Comparison of ENCODE assay signal across 22 mouse cellular contexts in the genomic region with DNA sequence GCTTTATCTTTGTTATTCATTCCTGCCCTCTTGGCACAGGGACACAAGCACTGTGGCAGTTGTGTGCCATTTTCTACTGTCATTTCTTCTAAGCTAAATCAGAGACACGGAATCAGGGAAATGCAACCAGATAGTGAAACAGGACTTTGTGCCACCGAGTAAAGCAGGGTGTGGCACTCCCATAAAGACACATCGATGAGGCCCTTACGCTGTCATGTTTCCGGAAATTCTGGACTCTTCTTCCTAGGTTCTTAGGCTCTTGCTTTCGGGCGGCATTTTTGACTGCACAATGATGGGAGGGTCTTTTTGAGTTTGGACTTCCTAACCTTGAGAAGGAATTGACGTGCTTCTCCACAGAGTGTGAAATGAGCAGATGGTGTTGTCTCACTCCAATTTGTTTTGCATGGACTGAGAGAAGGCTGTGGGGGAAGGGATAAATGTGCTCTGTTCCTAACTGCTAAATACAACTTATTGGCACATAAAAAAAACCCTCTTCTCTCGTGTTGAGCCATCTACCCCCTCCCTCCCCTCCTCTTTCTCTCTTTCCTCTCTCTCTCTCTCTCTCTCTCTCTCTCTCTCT. TPM values are rescaled to one million over a fixed set of nuclear protein-coding genes. Genes with fewer than 3 reads are reported as not detected.
DNase-seq lines count a peak whose midpoint lies in the region; ATAC-seq lines count a peak whose summit lies in the region.
"Had no signal": no experiment of that assay in that cellular context is flagged by ENCODE, and none has a peak within 500 bp of the region (broad histone marks: within the 10 kb centered on the region; RNA-seq: fewer than 3 reads in every experiment).

No protein-coding gene starts in this region.

- H3K36me3 ChIP-seq in hindbrain, embryonic 16.5 days (ENCODE audit: control insufficient read depth, insufficient read depth, low read length), result no peaks in the 10 kb centered on the region
- no peaks in the 10 kb centered on the region for H3K36me3 ChIP-seq in hindbrain, embryonic 10.5 days
- H3K36me3 ChIP-seq in midbrain, embryonic 11.5 days (ENCODE audit: control insufficient read depth, insufficient read depth, low read length), result no peaks in the 10 kb centered on the region
- H3K36me3 ChIP-seq in midbrain, embryonic 14.5 days (ENCODE audit: control insufficient read depth, insufficient read depth, low read length), result no peaks in the 10 kb centered on the region
- no peaks in the 10 kb centered on the region for H3K36me3 ChIP-seq in intestine, embryonic 15.5 days
- H3K36me3 ChIP-seq in embryonic facial prominence, embryonic 10.5 days (replicated peaks), result no peaks in the 10 kb centered on the region
- H3K36me3 ChIP-seq: embryonic facial prominence, embryonic 15.5 days; heart, embryonic 12.5 days; limb, embryonic 12.5 days; liver, embryonic 12.5 days; neural tube, embryonic 12.5 days had no signal

- WGBS in hindbrain, embryonic 16.5 days, result 69% methylated on average over 9 of the region's 9 CpGs
- 82% methylated on average over 9 of the region's 9 CpGs for WGBS in hindbrain, embryonic 10.5 days
- WGBS in midbrain, embryonic 11.5 days, result 81% methylated on average over 9 of the region's 9 CpGs
- WGBS in midbrain, embryonic 14.5 days, result 76% methylated on average over 9 of the region's 9 CpGs
- 61% methylated on average over 9 of the region's 9 CpGs for WGBS in intestine, embryonic 15.5 days
- WGBS in embryonic facial prominence, embryonic 10.5 days, result 85% methylated on average over 9 of the region's 9 CpGs

- H3K4me1 ChIP-seq in hindbrain, embryonic 16.5 days (ENCODE audit: control insufficient read depth, insufficient read depth, low read depth, low read length), result no peaks in the 10 kb centered on the region
- peaks cover 14% of the 10 kb centered on the region for H3K4me1 ChIP-seq in hindbrain, embryonic 10.5 days (replicated peaks)
- no peaks in the 10 kb centered on the region for H3K4me1 ChIP-seq in midbrain, embryonic 11.5 days (ENCODE audit: control insufficient read depth, insufficient read depth, low read length)
- H3K4me1 ChIP-seq in midbrain, embryonic 14.5 days (ENCODE audit: control insufficient read depth, insufficient read depth, low read length), result no peaks in the 10 kb centered on the region
- H3K4me1 ChIP-seq in intestine, embryonic 15.5 days (replicated peaks), result 0 out of 2 replicates have a peak, but pooled peaks cover 8% of the 10 kb centered on the region
- peaks cover 23% of the 10 kb centered on the region for H3K4me1 ChIP-seq in embryonic facial prominence, embryonic 10.5 days
- H3K4me1 ChIP-seq: limb, embryonic 12.5 days; liver, embryonic 12.5 days; neural tube, embryonic 12.5 days had no signal

- H3K9me3 ChIP-seq in hindbrain, embryonic 16.5 days (ENCODE audit: control insufficient read depth, low read length), result no peaks in the 10 kb centered on the region
- no peaks in the 10 kb centered on the region for H3K9me3 ChIP-seq in hindbrain, embryonic 10.5 days
- H3K9me3 ChIP-seq in midbrain, embryonic 11.5 days (ENCODE audit: control insufficient read depth, low read length), result no peaks in the 10 kb centered on the region
- no peaks in the 10 kb centered on the region for H3K9me3 ChIP-seq in midbrain, embryonic 14.5 days (ENCODE audit: control insufficient read depth, low read length)
- H3K9me3 ChIP-seq in intestine, embryonic 15.5 days, result no peaks in the 10 kb centered on the region
- no peaks in the 10 kb centered on the region for H3K9me3 ChIP-seq in embryonic facial prominence, embryonic 10.5 days
- H3K9me3 ChIP-seq: embryonic facial prominence, embryonic 15.5 days; heart, embryonic 12.5 days; limb, embryonic 12.5 days; liver, embryonic 12.5 days; neural tube, embryonic 12.5 days had no signal

- no peak overlapping the region for H3K4me2 ChIP-seq in hindbrain, embryonic 16.5 days (ENCODE audit: low read length)
- H3K4me2 ChIP-seq in midbrain, embryonic 11.5 days, result no peak overlapping the region
- H3K4me2 ChIP-seq in midbrain, embryonic 14.5 days (ENCODE audit: low read length), result no peak overlapping the region
- H3K4me2 ChIP-seq in intestine, embryonic 15.5 days (replicated peaks), result peak overlapping the region; percentile 14; the same call in 1 of the 2 replicates
- H3K4me2 ChIP-seq: embryonic facial prominence, embryonic 15.5 days; heart, embryonic 12.5 days; hindbrain, embryonic 14.5 days; limb, embryonic 12.5 days; liver, embryonic 12.5 days; lung, embryonic 14.5 days; neural tube, embryonic 12.5 days had no signal

- no peaks in the 10 kb centered on the region for H3K27me3 ChIP-seq in hindbrain, embryonic 16.5 days (replicated peaks; ENCODE audit: control insufficient read depth, insufficient read depth, low read length)
- H3K27me3 ChIP-seq in hindbrain, embryonic 10.5 days (ENCODE audit: insufficient read depth, poor library complexity, severe bottlenecking), result no peaks in the 10 kb centered on the region
- H3K27me3 ChIP-seq in midbrain, embryonic 11.5 days (ENCODE audit: control insufficient read depth, insufficient read depth, low read length), result no peaks in the 10 kb centered on the region
- no peaks in the 10 kb centered on the region for H3K27me3 ChIP-seq in midbrain, embryonic 14.5 days (ENCODE audit: control insufficient read depth, insufficient read depth, low read length)
- no peaks in the 10 kb centered on the region for H3K27me3 ChIP-seq in intestine, embryonic 15.5 days (replicated peaks)
- no peaks in the 10 kb centered on the region for H3K27me3 ChIP-seq in embryonic facial prominence, embryonic 10.5 days (replicated peaks; ENCODE audit: low read depth, poor library complexity, severe bottlenecking)
- H3K27me3 ChIP-seq: embryonic facial prominence, embryonic 15.5 days; heart, embryonic 12.5 days; limb, embryonic 12.5 days; liver, embryonic 12.5 days; neural tube, embryonic 12.5 days had no signal

- DNase-seq in hindbrain, embryonic 10.5 days (ENCODE audit: low spot score), result no peak
- peak; percentile 69 for DNase-seq in midbrain, embryonic 11.5 days (ENCODE audit: low spot score, missing footprints)
- DNase-seq in midbrain, embryonic 14.5 days, result no peak
- DNase-seq in thymus, postnatal 10 days (ENCODE audit: low spot score in 2 of 2), result no peak
- no peak for DNase-seq in embryonic facial prominence, embryonic 10.5 days (ENCODE audit: low spot score)
- DNase-seq: cerebellum, postnatal 25 days; embryo, embryonic 11 days; gastrocnemius, adult 2 months; heart, postnatal 14 days; kidney, adult 18-20 months; kidney, postnatal 25 days; lung, embryonic 14.5 days; lung, postnatal 36 days; thymus, postnatal 25 days had no signal

- peak overlapping the region; percentile 59; the same call in 1 of the 2 replicates for H3K27ac ChIP-seq in hindbrain, embryonic 16.5 days (ENCODE audit: low read depth, low read length)
- H3K27ac ChIP-seq in hindbrain, embryonic 10.5 days, result no peak overlapping the region
- H3K27ac ChIP-seq in midbrain, embryonic 11.5 days (ENCODE audit: low read depth, low read length), result no peak overlapping the region
- H3K27ac ChIP-seq in midbrain, embryonic 14.5 days (replicated peaks; ENCODE audit: low read depth, low read length), result no peak overlapping the region
- H3K27ac ChIP-seq in intestine, embryonic 15.5 days, result no peak overlapping the region
- no peak overlapping the region for H3K27ac ChIP-seq in embryonic facial prominence, embryonic 10.5 days (replicated peaks)
- H3K27ac ChIP-seq: embryonic facial prominence, embryonic 15.5 days; gastrocnemius, adult 2 months; hindbrain, embryonic 14.5 days; limb, embryonic 12.5 days; liver, embryonic 12.5 days; neural tube, embryonic 12.5 days had no signal

- ATAC-seq in hindbrain, embryonic 16.5 days, result no peak; the same call in 1 of the 2 replicates
- ATAC-seq in midbrain, embryonic 11.5 days (ENCODE audit: low FRiP score), result no peak
- no peak for ATAC-seq in midbrain, embryonic 14.5 days (ENCODE audit: low FRiP score, low TSS enrichment)
- peak; percentile 77 for ATAC-seq in intestine, embryonic 15.5 days
- ATAC-seq: liver, embryonic 12.5 days had no signal

- H3K4me3 ChIP-seq in hindbrain, embryonic 16.5 days (ENCODE audit: low read length), result no peak overlapping the region
- H3K4me3 ChIP-seq in hindbrain, embryonic 10.5 days, result no peak overlapping the region
- no peak overlapping the region for H3K4me3 ChIP-seq in midbrain, embryonic 11.5 days (ENCODE audit: low read depth, low read length)
- no peak overlapping the region for H3K4me3 ChIP-seq in midbrain, embryonic 14.5 days (replicated peaks; ENCODE audit: low read depth, low read length)
- H3K4me3 ChIP-seq in intestine, embryonic 15.5 days (replicated peaks), result no peak overlapping the region
- H3K4me3 ChIP-seq in embryonic facial prominence, embryonic 10.5 days, result no peak overlapping the region
- H3K4me3 ChIP-seq: embryonic facial prominence, embryonic 15.5 days; gastrocnemius, adult 2 months; heart, embryonic 12.5 days; limb, embryonic 12.5 days; liver, embryonic 12.5 days; neural tube, embryonic 12.5 days had no signal

- H3K9ac ChIP-seq in hindbrain, embryonic 16.5 days (ENCODE audit: low read depth, low read length), result no peak overlapping the region
- no peak overlapping the region for H3K9ac ChIP-seq in midbrain, embryonic 11.5 days (ENCODE audit: low read length)
- H3K9ac ChIP-seq in midbrain, embryonic 14.5 days (replicated peaks; ENCODE audit: low read length), result no peak overlapping the region
- H3K9ac ChIP-seq in intestine, embryonic 15.5 days, result no peak overlapping the region
- H3K9ac ChIP-seq: embryonic facial prominence, embryonic 15.5 days; heart, embryonic 12.5 days; hindbrain, embryonic 14.5 days; limb, embryonic 12.5 days; liver, embryonic 12.5 days; lung, embryonic 14.5 days; neural tube, embryonic 12.5 days had no signal

RNA-seq across cellular contexts. Expression of gene Neo1, which starts 23.9 kb away (rescaled TPM):
- polyA plus RNA-seq in hindbrain, embryonic 16.5 days (2015; fragmentation: Nextera tagmentation; extraction: Ambion mirVana), result 40.9 and 51.1 TPM in 2 replicates
- 34.5 and 36.5 TPM in 2 replicates for polyA plus RNA-seq in hindbrain, embryonic 10.5 days (2016; fragmentation: Nextera tagmentation; extraction: Ambion mirVana)
- polyA plus RNA-seq in midbrain, embryonic 11.5 days (2014; fragmentation: Nextera tagmentation; extraction: Ambion mirVana), result 39.6 and 39.7 TPM in 2 replicates
- 48.8 and 59.7 TPM in 2 replicates for polyA plus RNA-seq in midbrain, embryonic 14.5 days (2014; fragmentation: Nextera tagmentation; extraction: Ambion mirVana)
- 24.2 and 26.0 TPM in 2 replicates for polyA plus RNA-seq in intestine, embryonic 15.5 days (2015; fragmentation: Nextera tagmentation; extraction: Ambion mirVana)
- 34.4 and 36.8 TPM in 2 replicates for polyA plus RNA-seq in embryonic facial prominence, embryonic 10.5 days (2016; fragmentation: Nextera tagmentation; extraction: Ambion mirVana)
